In the genomic region with DNA sequence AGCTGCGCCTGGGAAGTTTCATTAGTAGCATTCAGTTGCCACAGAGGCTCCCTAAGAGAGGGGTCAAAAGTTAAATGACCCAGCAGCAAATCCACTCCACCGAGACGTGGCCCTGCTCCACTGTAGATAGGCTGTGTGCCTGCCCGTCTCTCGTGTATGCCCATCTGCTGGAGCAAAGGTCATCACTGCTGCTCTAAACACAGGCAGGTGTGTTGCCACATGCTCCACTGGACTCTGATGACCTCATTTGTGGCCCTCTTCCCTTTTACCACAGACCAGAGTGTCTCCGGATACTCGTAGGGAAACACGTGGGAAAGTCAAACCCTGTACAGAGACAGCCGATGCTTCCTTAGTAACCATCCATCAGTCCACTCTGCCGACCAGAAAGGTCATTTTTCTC, we compare ENCODE assay signal across 18 mouse cellular contexts. TPM values are rescaled to one million over a fixed set of nuclear protein-coding genes. Genes with fewer than 3 reads are reported as not detected.
DNase-seq lines count a peak whose midpoint lies in the region; ATAC-seq and TF ChIP-seq lines count a peak whose summit lies in the region.
"Had no signal": no experiment of that assay in that cellular context is flagged by ENCODE, and none has a peak within 500 bp of the region (broad histone marks: within the 10 kb centered on the region; RNA-seq: fewer than 3 reads in every experiment).

No protein-coding gene starts in this region.

- DNase-seq in heart, adult 11 months = peak; percentile 74
- no peak for DNase-seq in heart, postnatal 36 days
- peak; percentile 5 to 8 for DNase-seq in lung, adult 18-20 months
- DNase-seq in lung, postnatal 10 days = no peak
- DNase-seq in kidney, postnatal 14 days = peak; percentile 7
- DNase-seq in liver, postnatal 0 days = peak; percentile 71
- no peak for DNase-seq in thymus, postnatal 14 days
- DNase-seq in cerebellum, adult 18-20 months = no peak
- DNase-seq: cerebellum, postnatal 10 days; gastrocnemius, postnatal 10 days; heart, postnatal 14 days; thymus, postnatal 4 days had no signal

- peaks cover 2% of the 10 kb centered on the region; the same call in 1 of the 2 replicates for H3K9me3 ChIP-seq in liver, postnatal 0 days (ENCODE audit: low read length)
- H3K9me3 ChIP-seq: heart, embryonic 10.5 days; midbrain, embryonic 10.5 days had no signal

- no peaks in the 10 kb centered on the region for H3K36me3 ChIP-seq in liver, postnatal 0 days (replicated peaks; ENCODE audit: insufficient read depth, low read length)
- H3K36me3 ChIP-seq: heart, embryonic 10.5 days; midbrain, embryonic 10.5 days had no signal

- H3K27ac ChIP-seq in liver, postnatal 0 days (ENCODE audit: low read depth) = peak overlapping the region; percentile 82
- H3K27ac ChIP-seq: heart, embryonic 10.5 days; midbrain, embryonic 10.5 days had no signal

- WGBS in liver, postnatal 0 days (ENCODE audit: insufficient replicate concordance) = 49% methylated on average over 10 of the region's 10 CpGs

- H3K27me3 ChIP-seq in liver, postnatal 0 days (ENCODE audit: insufficient read depth, low read length) = no peaks in the 10 kb centered on the region

- no peak overlapping the region for H3K4me3 ChIP-seq in liver, postnatal 0 days (ENCODE audit: low read depth, low read length)
- H3K4me3 ChIP-seq: heart, embryonic 10.5 days; midbrain, embryonic 10.5 days had no signal

- peak; percentile 100 for ATAC-seq in liver, postnatal 0 days
- ATAC-seq: activated CD4-positive, CD25-positive, alpha-beta regulatory T cell, adult 4 months; lung, postnatal 0 days had no signal

- no peak for TF ChIP-seq CTCF in liver, postnatal 0 days (IDR thresholded peaks at IDR 0.05; ENCODE audit: low read depth)

- no peak for TF ChIP-seq EP300 in liver, postnatal 0 days (IDR thresholded peaks at IDR 0.05; ENCODE audit: low read depth)

- no peak overlapping the region for H3K9ac ChIP-seq in liver, postnatal 0 days (replicated peaks)

- intact Hi-C loops in heart, postnatal 36 days (cut with DNase I) = no loop called here

- no peaks in the 10 kb centered on the region for H3K4me1 ChIP-seq in liver, postnatal 0 days (ENCODE audit: insufficient read depth)
- H3K4me1 ChIP-seq: midbrain, embryonic 10.5 days had no signal

- no peak overlapping the region for H3K4me2 ChIP-seq in liver, postnatal 0 days (ENCODE audit: low read depth, low read length)

RNA-seq across cellular contexts. Expression of gene Stbd1, which starts 16.9 kb away (rescaled TPM):
- 1 to 10 TPM; 1.5 to 1.6 TPM for total RNA-seq in heart, postnatal 36 days (2021)
- polyA plus RNA-seq in liver, postnatal 0 days (2015; fragmentation: Nextera tagmentation; extraction: Ambion mirVana) = 41.1 and 45.7 TPM in 2 replicates

RNA-seq across cellular contexts. Expression of gene Fam47e, which starts 31.1 kb away (rescaled TPM):
- total RNA-seq in heart, postnatal 36 days (2021) = not detected
- polyA plus RNA-seq in liver, postnatal 0 days (2015; fragmentation: Nextera tagmentation; extraction: Ambion mirVana) = 8.4 and 9.8 TPM in 2 replicates
- total RNA-seq: gastrocnemius, postnatal 10 days; heart, postnatal 14 days had no signal
- polyA plus RNA-seq: activated CD4-positive, CD25-positive, alpha-beta regulatory T cell, adult 4 months; embryonic facial prominence, embryonic 11.5 days; heart, embryonic 10.5 days; limb, embryonic 11.5 days; midbrain, embryonic 10.5 days had no signal

Comparison
In these comparisons a context has a peak if more than half of its experiments do, and no peak if none do; other contexts are left out.
1. DNase-seq: peak in heart, adult 11 months (single experiment), lung, adult 18-20 months (2 of 2), kidney, postnatal 14 days (single experiment) and liver, postnatal 0 days (single experiment); none in heart, postnatal 36 days (0 of 2), lung, postnatal 10 days (single experiment), thymus, postnatal 14 days (single experiment) and cerebellum, adult 18-20 months (0 of 2).